Mouse (Mus musculus) intestine, embryonic 14.5 days (tissue): ENCODE measurements at regions not wholly inside any gene's neighbourhood (a gene's known extent, or its start where the extent isn't known, plus 50 kb on each side); places are given as distances from the start of the nearest gene placed in this dataset.
"Not testable (repeated sequence)": the region's sequence is repeated elsewhere in the genome, so short reads cannot be mapped to it uniquely, and the experiment has no call there.

ENCODE experiments used
- ATAC-seq: fragments of 200-750 bp; cut with Nextera tagmentation; replicated peaks from 2 replicates; pipeline ENCODE4 v1.8.0; 2017; ENCODE audit warnings: low read depth, moderate number of reproducible peaks, moderate TSS enrichment, moderate library complexity; ENCODE audit not compliant: low FRiP score, low TSS enrichment
- DNase-seq: peaks from one replicate; pipeline ENCODE4 v3.0.0-alpha.2; 2018; ENCODE audit warnings: low spot score
- H3K27ac ChIP-seq: fragments of 300-500 bp; sonication (generic); 2 replicates; pipeline ENCODE4 v1.5.1; 2014; ENCODE audit warnings: low read depth, mild to moderate bottlenecking, control low read depth
- H3K27me3 ChIP-seq: fragments of 300-500 bp; sonication (generic); replicated peaks from 2 replicates; pipeline ENCODE4 v1.6.1; 2014; ENCODE audit warnings: low read length, control low read depth; ENCODE audit not compliant: control insufficient read depth, insufficient read depth
- H3K36me3 ChIP-seq: fragments of 300-500 bp; sonication (generic); 2 replicates; pipeline ENCODE4 v1.6.1; 2014; ENCODE audit warnings: low read length, control low read depth; ENCODE audit not compliant: control insufficient read depth, insufficient read depth
- H3K4me1 ChIP-seq: fragments of 300-500 bp; sonication (generic); replicated peaks from 2 replicates; pipeline ENCODE4 v1.6.1; 2014; ENCODE audit warnings: low read length, control low read depth, mixed read lengths; ENCODE audit not compliant: control insufficient read depth, insufficient read depth
- H3K4me2 ChIP-seq: fragments of 300-500 bp; sonication (generic); 2 replicates; pipeline ENCODE4 v1.6.1; 2014; ENCODE audit warnings: low read length
- H3K4me3 ChIP-seq: fragments of 300-500 bp; sonication (generic); 2 replicates; pipeline ENCODE4 v1.5.1; 2014; ENCODE audit warnings: low read depth, low read length, control low read depth, mixed read lengths
- H3K9ac ChIP-seq: fragments of 300-500 bp; sonication (generic); 2 replicates; pipeline ENCODE4 v1.6.1; 2014; ENCODE audit warnings: mild to moderate bottlenecking, low read length
- H3K9me3 ChIP-seq: fragments of 300-500 bp; sonication (generic); 2 replicates; pipeline ENCODE4 v1.6.1; 2016; ENCODE audit warnings: low read length, control low read depth; ENCODE audit not compliant: control insufficient read depth
- WGBS: fragments of 180-500 bp; shearing (Covaris S2); extraction: QIAGEN DNeasy Blood & Tissue Kit; methylation state at CpG from one replicate; pipeline ENCODE4 v1.1.7; 2014; 5-methylcytosine and 5-hydroxymethylcytosine counted together

DNA sequence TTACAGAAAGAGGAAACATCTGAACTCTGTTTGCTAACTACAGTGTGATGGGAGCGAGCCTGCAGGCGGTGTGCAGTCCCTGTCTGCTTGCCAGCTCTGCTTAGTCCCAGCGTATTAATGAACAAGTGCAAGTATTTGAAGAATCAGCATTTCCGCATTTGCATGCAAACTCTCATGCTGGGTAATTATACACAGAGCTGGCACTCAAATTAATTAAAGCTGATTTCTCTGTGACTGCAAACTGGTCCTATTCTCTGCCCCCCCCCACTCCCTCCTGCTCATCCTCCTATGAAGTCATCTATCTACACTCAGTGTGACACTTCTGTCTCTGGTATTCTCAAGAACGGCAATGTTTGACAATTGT is 85.1 kb upstream of the Adgrl2 start:
- H3K4me2 ChIP-seq = 0 out of 2 replicates have a peak overlapping the region, but pooled peaks have one; percentile 8

DNA sequence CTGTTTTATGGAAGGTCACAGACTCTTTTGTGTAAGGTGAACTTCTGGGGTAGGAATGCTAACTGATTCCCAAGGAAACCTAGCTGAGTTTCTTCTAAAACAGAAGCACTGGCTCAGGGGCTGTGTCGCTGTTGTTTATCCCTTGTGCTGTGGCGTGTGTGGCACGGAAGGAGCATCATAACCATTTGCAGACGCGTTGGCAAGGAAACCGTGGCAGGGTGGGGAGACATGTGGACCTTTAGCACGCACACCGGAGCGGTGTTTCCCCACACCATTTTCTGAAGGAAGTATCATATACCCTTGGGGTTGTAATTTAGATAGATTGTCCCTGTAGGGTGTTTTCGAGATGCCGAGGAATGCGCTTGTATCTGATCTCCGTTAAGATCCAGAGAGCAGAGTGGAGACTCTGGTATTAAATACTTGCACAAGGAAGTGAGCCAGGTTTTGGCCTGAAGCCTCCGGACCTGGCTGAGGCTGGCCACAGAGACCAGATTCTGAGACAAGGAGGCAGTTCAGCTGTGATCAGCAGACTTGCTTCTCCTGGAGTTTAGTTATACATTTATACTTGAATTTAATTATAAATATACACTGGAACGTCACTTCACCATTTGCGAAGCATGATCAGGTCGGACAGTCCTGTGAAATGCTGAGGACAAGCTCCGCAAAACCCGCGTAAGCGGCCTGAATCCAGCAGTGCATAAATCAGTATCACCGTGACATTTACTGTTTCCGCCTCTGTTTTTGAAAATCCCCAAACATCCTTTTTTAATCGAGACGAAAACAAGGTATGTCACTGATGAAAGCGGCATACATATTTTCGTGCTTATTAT is 84.5 kb upstream of the Adgrl2 start:
- Histone ChIP-seq H3K9ac (no peak overlapping the region), H3K9me3 (no peaks in the 10 kb centered on the region), H3K27me3 (no peaks in the 10 kb centered on the region), H3K36me3 (no peaks in the 10 kb centered on the region), H3K27ac (no peak overlapping the region), H3K4me3 (no peak overlapping the region), H3K4me1 (0 out of 2 replicates have a peak, but pooled peaks cover 6% of the 10 kb centered on the region), H3K4me2 (0 out of 2 replicates have a peak overlapping the region, but pooled peaks have one; percentile 8)
- no peak for ATAC-seq
- 54% methylated on average over 27 of the region's 27 CpGs for WGBS
- no peak for DNase-seq

More for the DNA sequence above, 85.1 kb upstream of the Adgrl2 start:
- Histone ChIP-seq H3K36me3 (no peaks in the 10 kb centered on the region), H3K4me1 (0 out of 2 replicates have a peak, but pooled peaks cover 6% of the 10 kb centered on the region), H3K9ac (no peak overlapping the region), H3K27me3 (no peaks in the 10 kb centered on the region), H3K27ac (no peak overlapping the region), H3K4me3 (no peak overlapping the region), H3K9me3 (no peaks in the 10 kb centered on the region)
- 49% methylated on average over 5 of the region's 5 CpGs for whole genome bisulfite sequencing
- DNase-seq (no peak), ATAC-seq (no peak)

DNA sequence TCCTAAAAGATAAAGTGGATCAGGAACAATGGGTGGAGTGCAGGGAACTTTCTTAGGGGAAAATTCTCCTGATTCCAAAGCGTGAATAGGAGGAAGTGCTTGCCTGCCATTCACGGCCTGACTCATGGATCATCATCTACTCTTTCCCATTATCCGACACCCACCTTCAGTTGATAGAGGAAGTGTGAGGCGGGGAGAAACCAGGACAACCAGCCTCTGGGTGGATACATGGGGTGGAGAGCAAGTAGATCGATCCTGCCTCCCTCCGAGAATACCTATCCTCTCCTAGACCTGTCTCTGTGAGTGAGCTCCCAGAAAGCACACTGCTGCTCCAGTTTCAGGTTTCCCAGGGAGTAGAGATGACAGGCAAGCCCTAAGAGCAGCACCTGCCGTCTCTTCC is 79.8 kb upstream of the Adgrl2 start:
- no peaks in the 10 kb centered on the region for H3K36me3 ChIP-seq
- no peaks in the 10 kb centered on the region for H3K27me3 ChIP-seq
- H3K9ac ChIP-seq = no peak overlapping the region
- no peak for DNase-seq
- 59% methylated on average over 7 of the region's 7 CpGs for WGBS
- H3K9me3 ChIP-seq = no peaks in the 10 kb centered on the region
- ATAC-seq = no peak
- H3K4me2 ChIP-seq = no peak overlapping the region
- H3K4me3 ChIP-seq = no peak overlapping the region
- no peak overlapping the region for H3K27ac ChIP-seq
- H3K4me1 ChIP-seq = 0 out of 2 replicates have a peak, but pooled peaks cover 3% of the 10 kb centered on the region

DNA sequence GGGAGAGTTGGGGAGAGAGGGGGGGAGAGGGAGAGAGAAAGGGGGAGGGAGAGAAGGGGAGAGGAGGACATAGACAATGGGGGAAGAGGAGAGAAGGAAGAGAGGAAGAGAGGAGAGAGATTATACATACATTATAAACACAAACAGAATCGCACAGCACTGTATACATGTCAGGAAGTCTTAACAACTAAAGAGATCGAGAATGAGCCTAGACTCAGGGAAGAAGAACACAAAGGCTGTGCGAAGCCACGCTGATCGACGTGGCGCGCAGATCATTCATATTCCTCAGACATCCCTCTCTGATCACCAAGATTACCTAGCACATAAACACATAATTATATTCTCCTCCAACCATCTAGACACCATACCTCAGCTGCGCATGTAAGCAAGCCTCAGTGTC is 79.1 kb upstream of the Adgrl2 start:
- 80% methylated on average over 9 of the region's 9 CpGs for WGBS
- H3K27me3 ChIP-seq = no peaks in the 10 kb centered on the region
- H3K4me3 ChIP-seq = no peak overlapping the region
- no peak overlapping the region for H3K27ac ChIP-seq
- DNase-seq (no peak), ATAC-seq (no peak)
- no peak overlapping the region for H3K9ac ChIP-seq
- H3K4me1 ChIP-seq = no peaks in the 10 kb centered on the region
- no peaks in the 10 kb centered on the region for H3K36me3 ChIP-seq
- H3K9me3 ChIP-seq = no peaks in the 10 kb centered on the region
- no peak overlapping the region for H3K4me2 ChIP-seq

DNA sequence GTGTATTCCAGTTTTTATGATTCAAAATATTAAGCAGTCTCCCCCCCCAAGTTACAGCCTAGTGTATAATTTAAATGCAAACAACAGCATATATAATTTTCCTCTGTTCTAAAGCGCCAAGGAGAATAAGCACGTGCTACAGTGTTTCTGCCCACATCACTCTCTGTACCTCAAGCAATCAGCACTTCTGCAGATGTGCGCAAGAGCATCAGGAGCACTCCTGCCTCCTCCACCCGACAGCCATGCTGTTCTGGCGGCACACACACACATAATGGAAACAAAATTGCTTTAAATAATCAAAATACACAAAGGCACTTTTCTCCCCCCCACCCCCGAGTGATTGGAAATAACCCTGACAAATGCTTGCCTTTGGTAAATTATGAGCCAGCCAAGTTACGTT is 78.5 kb upstream of the Adgrl2 start:
- H3K9ac ChIP-seq = no peak overlapping the region
- 62% methylated on average over 7 of the region's 7 CpGs for WGBS
- ATAC-seq (no peak), DNase-seq (no peak)
- H3K27me3 ChIP-seq = no peaks in the 10 kb centered on the region
- no peaks in the 10 kb centered on the region for H3K36me3 ChIP-seq
- no peak overlapping the region for H3K4me3 ChIP-seq
- no peaks in the 10 kb centered on the region for H3K9me3 ChIP-seq
- no peak overlapping the region for H3K4me2 ChIP-seq
- no peaks in the 10 kb centered on the region for H3K4me1 ChIP-seq
- H3K27ac ChIP-seq = no peak overlapping the region

DNA sequence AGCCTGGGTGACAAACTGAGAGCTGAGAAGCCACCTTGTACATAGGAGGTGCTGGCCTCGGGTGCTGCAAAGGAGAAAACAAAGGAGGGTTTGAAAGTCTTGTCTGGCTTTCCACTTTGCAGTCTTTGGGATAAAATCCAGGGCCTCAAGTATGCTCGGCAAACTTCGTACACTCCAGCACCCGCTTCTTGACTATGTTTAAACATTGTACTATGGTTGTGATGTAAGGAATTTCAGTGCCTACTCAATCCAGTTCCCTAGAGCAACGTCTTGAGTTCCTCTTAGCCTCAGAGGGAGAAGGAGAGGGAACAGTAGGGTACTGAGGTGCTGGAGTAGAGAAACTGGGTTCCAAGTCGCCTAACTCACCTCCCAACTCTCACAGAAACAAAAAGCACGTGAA is 77.4 kb upstream of the Adgrl2 start:
- ATAC-seq = no peak
- no peak overlapping the region for H3K4me2 ChIP-seq
- H3K27ac ChIP-seq = no peak overlapping the region
- H3K4me1 ChIP-seq = no peaks in the 10 kb centered on the region
- no peak for DNase-seq
- H3K27me3 ChIP-seq = no peaks in the 10 kb centered on the region
- WGBS = 71% methylated on average over 7 of the region's 7 CpGs
- H3K4me3 ChIP-seq = no peak overlapping the region
- no peaks in the 10 kb centered on the region for H3K36me3 ChIP-seq
- H3K9me3 ChIP-seq = no peaks in the 10 kb centered on the region
- no peak overlapping the region for H3K9ac ChIP-seq

DNA sequence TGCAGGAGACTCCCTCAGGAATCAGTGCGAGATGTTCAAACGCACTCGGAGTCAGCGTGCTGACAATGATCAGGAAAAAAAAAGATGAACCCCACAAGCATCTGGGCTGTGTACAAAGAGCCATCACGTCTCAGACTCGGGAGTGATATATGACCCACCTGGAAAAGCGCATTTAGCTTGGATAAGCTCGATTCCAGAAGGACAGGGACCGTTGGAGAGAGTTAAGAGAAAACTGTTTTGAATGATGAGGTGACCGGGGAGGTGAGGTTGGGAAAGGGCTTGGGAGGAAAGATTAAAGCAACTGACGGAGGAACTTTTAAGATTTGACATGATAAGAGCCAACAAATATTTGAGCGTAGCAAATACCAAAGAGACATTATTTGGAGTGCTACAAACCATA is 64.7 kb upstream of the Adgrl2 start:
- no peak overlapping the region for H3K4me2 ChIP-seq
- no peak overlapping the region for H3K9ac ChIP-seq
- H3K27me3 ChIP-seq = no peaks in the 10 kb centered on the region
- H3K4me3 ChIP-seq = no peak overlapping the region
- no peak for ATAC-seq
- WGBS = 23% methylated on average over 12 of the region's 12 CpGs
- H3K27ac ChIP-seq = no peak overlapping the region
- DNase-seq = no peak
- H3K9me3 ChIP-seq = no peaks in the 10 kb centered on the region
- H3K4me1 ChIP-seq = no peaks in the 10 kb centered on the region
- no peaks in the 10 kb centered on the region for H3K36me3 ChIP-seq

DNA sequence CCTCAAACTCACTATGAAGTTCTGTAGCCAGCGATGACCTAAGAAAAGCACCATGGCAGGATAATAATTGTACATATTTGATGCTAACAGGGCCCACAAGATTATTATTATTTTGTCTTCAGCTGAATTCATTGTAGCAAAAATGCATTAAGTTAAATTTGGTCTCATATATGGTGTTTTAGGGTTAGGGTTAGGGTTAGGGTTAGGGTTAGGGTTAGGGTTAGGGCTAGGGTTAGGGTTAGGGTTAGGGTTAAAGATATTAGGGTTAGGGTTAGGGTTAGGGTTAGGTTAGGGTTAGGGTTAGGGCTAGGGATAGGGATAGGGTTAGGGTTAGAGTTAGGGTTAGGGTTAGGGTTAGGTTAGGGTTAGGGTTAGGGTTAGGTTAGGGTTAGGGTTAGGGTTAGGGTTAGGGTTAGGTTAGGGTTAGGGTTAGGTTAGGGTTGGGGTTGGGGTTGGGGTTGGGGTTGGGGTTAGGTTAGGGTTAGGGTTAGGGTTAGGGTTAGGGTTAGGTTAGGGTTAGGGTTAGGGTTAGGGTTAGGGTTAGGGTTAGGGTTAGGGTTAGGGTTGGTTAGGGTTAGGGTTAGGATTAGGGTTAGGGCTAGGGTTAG is 62.0 kb upstream of the Adgrl2 start:
- H3K4me2 ChIP-seq, H3K36me3 ChIP-seq, H3K27me3 ChIP-seq, DNase-seq, H3K4me1 ChIP-seq, H3K27ac ChIP-seq, H3K9me3 ChIP-seq, H3K9ac ChIP-seq, H3K4me3 ChIP-seq: not testable (repeated sequence)
- ATAC-seq = peak; percentile 79
- 98% methylated on average over 1 of the region's 1 CpGs for WGBS

DNA sequence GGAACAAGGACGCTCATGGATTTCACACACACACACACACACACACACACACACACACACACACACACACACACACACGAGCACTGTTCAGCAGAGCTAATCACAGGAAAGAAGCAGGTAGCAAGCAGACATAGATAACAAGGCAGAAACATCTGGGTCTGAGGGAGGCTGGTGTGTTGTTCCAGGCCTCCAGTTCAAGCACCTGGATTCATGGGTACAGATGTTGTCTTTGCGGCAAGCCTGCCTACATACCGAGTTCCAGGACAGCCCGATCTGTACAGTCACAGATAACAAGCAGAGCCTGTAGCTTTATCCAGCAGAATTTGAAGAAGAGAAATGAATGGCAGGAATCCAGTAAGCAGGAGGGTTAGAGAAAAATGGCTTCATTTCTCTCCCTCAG is 55.0 kb upstream of the Adgrl2 start:
- no peak for DNase-seq
- Histone ChIP-seq H3K4me1 (peaks cover 14% of the 10 kb centered on the region; the same call in 1 of the 2 replicates), H3K4me2 (no peak overlapping the region), H3K9me3 (no peaks in the 10 kb centered on the region), H3K4me3 (no peak overlapping the region), H3K27me3 (no peaks in the 10 kb centered on the region), H3K27ac (no peak overlapping the region), H3K9ac (no peak overlapping the region), H3K36me3 (no peaks in the 10 kb centered on the region)
- WGBS = 78% methylated on average over 5 of the region's 5 CpGs
- ATAC-seq = no peak
